Mouse (Mus musculus): ENCODE measurements at regions not wholly inside any gene's neighbourhood (a gene's known extent, or its start where the extent isn't known, plus 50 kb on each side); places are given as distances from the start of the nearest gene placed in this dataset.

GRCm38 (mm10) chr3:9373896-9374295 lies 236.0 kb downstream of the Zfp704 start:
- DNase-seq = no peak

- DNase-seq = no peak
Observed at GRCm38 (mm10) chr3:9370096-9370495, 239.8 kb downstream of the Zfp704 start.

- DNase-seq = no peak
Observed at GRCm38 (mm10) chr3:9365791-9366190, 244.1 kb downstream of the Zfp704 start.

GRCm38 (mm10) chr3:9359186-9359585 lies 250.7 kb downstream of the Zfp704 start:
- no peak for DNase-seq

- DNase-seq = no peak
Observed at GRCm38 (mm10) chr3:9358111-9358510, 251.8 kb downstream of the Zfp704 start.

- no peak for DNase-seq
Observed at GRCm38 (mm10) chr3:9357639-9358038, 252.2 kb downstream of the Zfp704 start.

GRCm38 (mm10) chr3:9355875-9356274 lies 254.0 kb downstream of the Zfp704 start:
- no peak for DNase-seq

- peak; percentile 10 for DNase-seq
Observed at GRCm38 (mm10) chr3:9354756-9355155, 255.1 kb downstream of the Zfp704 start.

- no peak for DNase-seq
Observed at GRCm38 (mm10) chr3:9352251-9352650, 257.6 kb downstream of the Zfp704 start.

GRCm38 (mm10) chr3:9349822-9350221 lies 260.1 kb downstream of the Zfp704 start:
- DNase-seq = no peak

- DNase-seq = no peak
Observed at GRCm38 (mm10) chr3:9347446-9347860, 262.4 kb downstream of the Zfp704 start.

GRCm38 (mm10) chr3:9346857-9347445 lies 262.9 kb downstream of the Zfp704 start:
- peak; percentile 17 for DNase-seq

GRCm38 (mm10) chr3:9346356-9346755 lies 263.5 kb downstream of the Zfp704 start:
- DNase-seq = no peak

- DNase-seq = no peak
Observed at GRCm38 (mm10) chr3:9345885-9346284, 264.0 kb downstream of the Zfp704 start.

- DNase-seq = no peak
Observed at GRCm38 (mm10) chr3:9343586-9343985, 266.3 kb downstream of the Zfp704 start.

GRCm38 (mm10) chr3:9342167-9342566 lies 267.7 kb downstream of the Zfp704 start:
- no peak for DNase-seq

- DNase-seq = no peak
Observed at GRCm38 (mm10) chr3:9341657-9342056, 268.2 kb downstream of the Zfp704 start.

GRCm38 (mm10) chr3:9341244-9341643 lies 268.6 kb downstream of the Zfp704 start:
- no peak for DNase-seq

GRCm38 (mm10) chr3:9340788-9341187 lies 269.1 kb downstream of the Zfp704 start:
- peak; percentile 63 for DNase-seq

- no peak for DNase-seq
Observed at GRCm38 (mm10) chr3:9340344-9340743, 269.5 kb downstream of the Zfp704 start.

GRCm38 (mm10) chr3:9339669-9340068 lies 270.2 kb downstream of the Zfp704 start:
- DNase-seq = no peak

- DNase-seq = no peak
Observed at GRCm38 (mm10) chr3:9335580-9335979, 274.3 kb downstream of the Zfp704 start.
